Mouse (Mus musculus) heart, postnatal 14 days (tissue): Measurements from ENCODE around the gene a. TPM values are rescaled to one million over a fixed set of nuclear protein-coding genes. Genes with fewer than 3 reads are reported as not detected.
"Not testable (repeated sequence)": the region's sequence is repeated elsewhere in the genome, so short reads cannot be mapped to it uniquely, and the experiment has no call there.

Experiments used
- DNase-seq, 2 experiments: peaks; one replicate each; pipeline ENCODE4 v3.0.0; 2021 to 2022
- intact Hi-C: fragments of 180-260 bp; cut with DNase I; formaldehyde crosslinking; loops from one replicate; pipeline ENCODE4 v1.15.1; 2025
- total RNA-seq, 2 experiments: library from RNA; stranded (reverse); gene quantifications; 2 replicates each; pipeline ENCODE4 v1.2.3; 2021

a gene
- total RNA-seq, 2 experiments from 2014 or later, result not detected

DNA sequence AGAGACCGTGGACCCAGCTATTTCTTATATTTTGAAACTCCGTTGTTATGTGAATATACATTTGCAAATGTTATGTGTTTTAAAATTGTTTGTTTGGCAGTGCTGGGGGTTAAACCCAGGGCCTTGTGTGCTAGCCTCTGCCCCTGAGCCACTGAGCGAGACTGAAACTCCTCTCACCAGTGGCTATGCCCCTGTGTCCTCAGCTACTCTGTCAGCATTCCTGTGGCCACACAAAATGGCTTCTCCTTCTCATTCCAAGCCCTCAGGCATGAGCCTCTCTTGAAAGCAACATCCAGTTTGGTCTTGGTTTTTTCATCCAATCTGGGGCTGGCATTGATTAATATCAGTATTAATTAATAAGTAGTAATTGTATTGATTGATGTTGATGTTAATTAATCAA, 168.7 kb downstream of the a start:
- DNase-seq, result no peak
- intact Hi-C loops, result no loop called here

- no peak for DNase-seq
- intact Hi-C loops, result no loop called here
Observed at GRCm38 (mm10) chr2:154963176-154963575, 172.0 kb downstream of the a start.

- DNase-seq, result not testable (repeated sequence)
- intact Hi-C loops, result loop anchor here (2.0 kb wide), 1 partner anchor 49 kb away; no protein-coding TSS in a partner anchor
Observed at GRCm38 (mm10) chr2:154969740-154970397, 178.7 kb downstream of the a start.

DNA sequence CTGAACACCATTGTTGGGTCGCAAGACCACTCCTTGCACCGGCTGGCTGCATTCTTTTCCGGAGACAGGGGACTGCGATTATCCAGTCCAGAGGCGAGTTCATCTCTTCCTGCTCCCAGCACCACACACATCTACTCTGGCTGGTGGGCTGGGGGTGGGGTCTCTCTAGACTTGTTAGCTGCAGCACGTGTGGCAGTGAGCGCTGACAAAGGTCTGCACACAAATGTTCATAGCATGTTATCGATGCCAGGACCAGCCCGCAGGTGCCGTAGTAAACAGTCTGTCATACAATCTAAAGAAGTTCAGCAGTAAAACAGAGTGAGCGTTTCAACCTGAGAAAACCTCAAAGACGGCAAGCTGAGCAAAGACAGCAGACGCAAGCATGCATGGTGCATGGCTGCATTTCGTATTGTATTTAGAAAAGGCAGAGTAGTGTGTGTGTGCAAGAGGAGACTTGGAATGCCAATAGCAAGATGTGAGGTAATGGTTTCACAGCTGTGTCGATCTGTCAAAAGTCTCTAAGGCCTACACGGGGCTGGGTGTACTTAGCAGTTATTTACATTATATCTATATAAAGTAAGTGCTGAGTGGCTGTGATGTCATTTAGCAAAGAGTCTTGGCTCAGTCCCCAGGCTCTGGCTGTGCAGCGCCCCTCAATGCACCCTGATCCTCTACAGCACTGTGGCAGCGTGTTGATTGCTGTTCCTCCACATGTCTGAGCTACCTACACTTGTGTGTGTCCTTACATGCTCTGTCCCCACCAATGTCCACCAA, 180.9 kb downstream of the a start:
- DNase-seq, result no peak
- intact Hi-C loops, result loop anchor here (2.0 kb wide), 1 partner anchor 51 kb away; no protein-coding TSS in a partner anchor

- DNase-seq, result no peak
- intact Hi-C loops, result no loop called here
Observed at GRCm38 (mm10) chr2:154972981-154973380, 181.8 kb downstream of the a start.

- intact Hi-C loops, result no loop called here
- DNase-seq, result no peak
Observed at GRCm38 (mm10) chr2:154986609-154987008, 195.4 kb downstream of the a start.

DNA sequence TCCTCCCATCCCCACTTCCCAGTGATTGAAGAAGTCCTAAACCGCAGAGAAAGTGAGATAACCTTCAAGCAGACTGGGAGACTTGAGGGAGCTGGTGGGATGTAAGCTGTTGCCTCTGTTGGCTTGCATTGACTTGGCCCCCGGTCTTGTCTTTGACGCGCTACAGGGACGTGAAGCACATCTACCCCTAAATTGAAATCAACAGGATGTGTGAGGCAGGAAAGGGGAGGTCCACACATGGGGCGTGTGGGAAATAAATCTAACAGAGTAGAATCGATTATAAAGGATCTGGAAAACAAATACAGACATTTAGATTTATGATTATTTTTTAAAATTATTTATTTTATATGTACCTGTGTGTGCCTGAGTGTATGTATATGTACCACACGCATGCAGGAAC, 200.2 kb downstream of the a start:
- DNase-seq, result no peak
- intact Hi-C loops, result no loop called here

DNA sequence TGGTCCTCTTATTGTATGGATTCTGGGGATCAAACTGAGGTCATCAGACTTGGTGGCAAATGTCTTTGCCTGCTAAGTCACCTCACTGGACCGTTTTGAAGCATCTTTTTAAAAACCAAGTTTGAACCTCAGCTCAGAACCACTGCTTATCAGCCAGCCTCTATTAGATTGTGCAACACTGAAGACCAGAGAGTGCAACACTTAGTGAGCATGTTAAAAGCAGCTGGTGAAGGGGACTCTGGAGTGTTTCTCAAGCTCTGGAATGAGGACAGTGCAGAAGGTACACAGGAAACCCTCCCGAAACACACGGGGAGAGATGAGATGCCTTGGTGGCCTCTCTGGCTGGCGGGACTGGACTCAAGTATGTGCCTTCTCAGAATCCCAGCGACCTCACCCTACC, 200.9 kb downstream of the a start:
- DNase-seq, result no peak
- intact Hi-C loops, result no loop called here

DNA sequence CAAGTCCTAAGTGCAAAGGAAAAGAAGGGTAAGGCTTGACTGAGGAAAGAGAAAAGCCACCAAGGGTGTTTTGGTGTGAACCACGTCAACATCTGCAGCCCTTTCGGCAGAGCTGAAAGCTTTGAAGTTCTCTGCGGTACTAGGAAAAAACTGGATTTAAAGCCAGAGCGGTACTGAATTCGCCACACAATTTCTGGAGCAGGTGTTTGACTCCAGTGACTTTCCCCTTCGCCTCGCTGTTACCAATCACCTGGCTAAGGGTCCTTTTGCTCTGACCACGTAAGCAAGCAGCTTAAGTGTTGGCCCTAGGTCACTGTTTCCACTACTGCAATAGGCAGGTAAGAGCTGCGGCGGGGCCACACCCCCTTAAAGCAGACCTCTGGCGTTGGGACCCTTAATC, 214.3 kb downstream of the a start:
- intact Hi-C loops, result no loop called here
- no peak for DNase-seq

- intact Hi-C loops, result no loop called here
- DNase-seq, result no peak
Observed at GRCm38 (mm10) chr2:155011086-155011656, 220.0 kb downstream of the a start.

DNA sequence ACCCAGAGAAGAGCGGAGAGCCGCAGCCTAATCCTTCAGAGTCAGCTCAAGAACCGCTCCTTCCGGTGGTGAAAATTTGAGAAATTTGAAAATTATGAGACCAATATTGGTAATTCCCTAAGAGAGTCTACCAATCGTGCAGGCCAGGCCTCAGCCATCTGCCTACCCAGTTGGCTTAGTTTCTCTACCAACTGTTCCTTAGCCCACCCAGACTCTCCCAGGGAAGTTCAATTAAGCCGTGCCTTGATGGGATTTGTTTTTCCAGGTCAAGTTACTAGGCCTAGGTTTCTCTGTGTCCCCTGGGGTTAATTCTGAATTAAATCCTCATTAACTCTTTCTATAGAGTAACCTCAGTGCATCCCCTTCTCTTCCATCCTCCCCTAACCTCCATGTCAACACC, 221.8 kb downstream of the a start:
- intact Hi-C loops, result no loop called here
- no peak for DNase-seq

DNA sequence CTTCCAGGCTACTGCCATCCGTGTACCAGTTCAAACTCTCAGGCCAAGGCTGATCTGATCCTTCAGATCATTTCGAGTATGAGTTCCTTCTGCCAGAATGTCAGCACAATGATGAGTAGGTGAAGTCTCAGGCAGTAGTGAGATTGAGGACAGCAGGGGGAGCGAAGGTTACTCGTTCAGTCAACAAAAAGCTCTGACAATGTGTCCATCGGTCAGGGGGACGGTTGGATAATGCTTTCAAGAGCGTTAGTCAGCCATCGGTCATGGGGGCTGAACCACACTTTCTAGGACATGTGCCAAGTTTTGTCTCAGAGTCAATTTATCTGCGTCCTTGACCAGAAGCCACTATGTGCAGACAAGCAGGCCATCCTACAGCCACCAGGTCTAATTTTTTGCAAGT, 225.5 kb downstream of the a start:
- DNase-seq, intact Hi-C loops: not testable (repeated sequence)

GRCm38 (mm10) chr2:155018251-155018755, 227.1 kb downstream of the a start, which contains the start of gene Gm14226:
Gm14226 (plus strand) TSS chr2:155018266.
- DNase-seq, intact Hi-C loops: not testable (repeated sequence)

- DNase-seq, result peak; percentile 67 to 68
- intact Hi-C loops, result no loop called here
Observed at GRCm38 (mm10) chr2:155018762-155019641, 227.8 kb downstream of the a start.

- DNase-seq, result peak; percentile 88 to 93
- intact Hi-C loops, result no loop called here
Observed at GRCm38 (mm10) chr2:155019673-155020072, 228.5 kb downstream of the a start.

- intact Hi-C loops, DNase-seq: not testable (repeated sequence)
Observed at GRCm38 (mm10) chr2:155020247-155020826, 229.1 kb downstream of the a start.

- DNase-seq, result no peak
- intact Hi-C loops, result loop anchor here (1.0 kb wide), 1 partner anchor 17 kb away; no protein-coding TSS in a partner anchor
Observed at GRCm38 (mm10) chr2:155030831-155031230, 239.6 kb downstream of the a start.

DNA sequence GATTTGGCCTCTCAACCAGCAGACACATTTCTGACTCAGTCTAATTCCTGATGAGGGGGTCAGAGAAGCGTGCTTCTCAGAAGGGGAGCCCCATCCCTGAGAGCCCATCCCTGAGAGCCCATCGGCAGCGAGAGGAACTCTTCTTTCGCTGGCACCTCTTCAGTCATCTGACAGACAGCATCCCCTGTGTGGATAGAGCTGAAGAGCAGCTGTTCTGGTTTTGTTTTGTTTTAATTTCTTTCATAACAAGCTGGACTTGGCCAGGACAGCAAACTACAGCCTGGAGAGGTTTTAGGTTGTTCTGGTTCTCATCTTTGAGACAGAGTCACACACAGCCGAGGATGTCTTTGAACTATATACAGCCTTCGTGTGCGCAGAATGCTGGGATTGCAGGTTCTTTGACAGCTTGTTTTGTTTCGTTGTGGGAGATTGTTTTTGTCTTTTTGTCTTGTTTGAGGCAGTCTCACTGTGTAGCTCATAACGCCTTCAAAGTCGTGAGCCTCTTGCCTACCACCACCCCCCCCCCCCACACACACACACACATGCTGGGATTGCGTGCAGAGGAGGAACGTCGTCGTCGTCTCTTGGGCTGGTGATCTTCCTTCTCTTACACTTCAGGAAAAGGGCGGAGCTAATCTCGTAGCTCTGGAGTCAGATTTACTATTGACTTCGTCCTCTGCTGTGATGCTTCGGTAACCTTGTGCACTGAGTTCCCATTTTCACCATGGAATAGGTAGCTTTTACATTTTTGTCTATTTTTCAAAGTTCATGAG, 241.9 kb downstream of the a start:
- DNase-seq, result no peak
- intact Hi-C loops, result no loop called here

DNA sequence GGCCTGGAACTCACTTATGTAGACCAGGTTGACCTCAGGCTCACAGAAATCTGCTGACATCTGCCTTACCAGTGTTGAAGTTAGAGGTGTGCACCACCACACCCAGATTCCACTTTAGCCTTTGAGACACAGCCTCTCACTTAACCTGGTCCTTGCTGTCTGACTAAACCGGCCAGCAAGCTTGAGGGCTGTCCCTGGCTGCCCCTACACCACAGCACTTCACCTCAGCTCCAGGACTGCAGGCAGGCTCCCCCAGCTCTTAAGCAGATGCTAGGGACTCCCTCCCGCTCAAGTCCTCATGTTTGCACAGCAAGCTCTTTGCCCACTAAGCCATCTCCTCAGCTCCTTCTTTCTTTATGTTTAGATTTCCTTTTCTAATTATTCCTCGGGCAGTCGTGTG, 248.8 kb downstream of the a start:
- intact Hi-C loops, result no loop called here

More for the DNA sequence above, 248.8 kb downstream of the a start:
- no peak for DNase-seq
